Mouse (Mus musculus) stomach, postnatal 0 days (tissue): ENCODE results near the gene Adgrb3. TPM values are rescaled to one million over a fixed set of nuclear protein-coding genes. Genes with fewer than 3 reads are reported as not detected.

Experiments
- ATAC-seq: fragments of 200-750 bp; cut with Nextera tagmentation; 2 replicates; pipeline ENCODE4 v1.8.0; 2017; ENCODE audit not compliant: low FRiP score, low TSS enrichment
- DNase-seq: peaks from one replicate; pipeline ENCODE4 v3.0.0-alpha.2; 2016; ENCODE audit warnings: low spot score
- H3K27ac ChIP-seq: fragments of 300-500 bp; sonication (generic); replicated peaks from 2 replicates; pipeline ENCODE4 v1.5.1; 2014; ENCODE audit warnings: mild to moderate bottlenecking, control low read depth
- H3K27me3 ChIP-seq: fragments of 300-500 bp; sonication (generic); 2 replicates; pipeline ENCODE4 v1.6.1; 2014; ENCODE audit warnings: low read length; ENCODE audit not compliant: control insufficient read depth, insufficient read depth
- H3K36me3 ChIP-seq: fragments of 300-500 bp; sonication (generic); 2 replicates; pipeline ENCODE4 v1.6.1; 2014; ENCODE audit warnings: low read length, mixed read lengths; ENCODE audit not compliant: control insufficient read depth, insufficient read depth
- H3K4me1 ChIP-seq: fragments of 300-500 bp; sonication (generic); replicated peaks from 2 replicates; pipeline ENCODE4 v1.6.1; 2014; ENCODE audit warnings: antibody characterized with exemption; ENCODE audit not compliant: control insufficient read depth, insufficient read depth
- H3K4me2 ChIP-seq: fragments of 300-500 bp; sonication (generic); replicated peaks from 2 replicates; pipeline ENCODE4 v1.6.1; 2014; ENCODE audit warnings: low read depth, mild to moderate bottlenecking, control low read depth, moderate library complexity
- H3K4me3 ChIP-seq: fragments of 300-500 bp; sonication (generic); 2 replicates; pipeline ENCODE4 v1.5.1; 2014; ENCODE audit warnings: low read depth, low read length, control low read depth
- H3K9ac ChIP-seq: fragments of 300-500 bp; sonication (generic); 2 replicates; pipeline ENCODE4 v1.6.1; 2014; ENCODE audit warnings: mild to moderate bottlenecking, low read length, control low read depth, mixed read lengths
- H3K9me3 ChIP-seq: fragments of 300-500 bp; sonication (generic); 2 replicates; pipeline ENCODE4 v1.6.1; 2016; ENCODE audit warnings: low read length; ENCODE audit not compliant: control insufficient read depth
- CTCF ChIP-seq: IDR thresholded peaks from 2 replicates; pipeline ENCODE4 v1.5.1; 2016; ENCODE audit warnings: antibody characterized with exemption, low read depth, mild to moderate bottlenecking, moderate library complexity
- EP300 ChIP-seq: optimal IDR thresholded peaks from 2 replicates; pipeline ENCODE3; 2016; ENCODE audit warnings: antibody characterized with exemption
- WGBS: fragments of 180-500 bp; shearing (Covaris S2); extraction: QIAGEN DNeasy Blood & Tissue Kit; methylation state at CpG from one replicate; pipeline ENCODE4 v1.1.7; 2014; 5-methylcytosine and 5-hydroxymethylcytosine counted together
- polyA plus RNA-seq: library from polyadenylated mRNA; unstranded; fragments of >200 nt; fragmentation: Nextera tagmentation; extraction: Ambion mirVana; gene quantifications from 2 replicates; pipeline ENCODE4 v1.2.1, GENCODE M21; 2015

Gene Adgrb3
- polyA plus RNA-seq, 1 experiment from 2014 or later = 1.8 TPM

DNA sequence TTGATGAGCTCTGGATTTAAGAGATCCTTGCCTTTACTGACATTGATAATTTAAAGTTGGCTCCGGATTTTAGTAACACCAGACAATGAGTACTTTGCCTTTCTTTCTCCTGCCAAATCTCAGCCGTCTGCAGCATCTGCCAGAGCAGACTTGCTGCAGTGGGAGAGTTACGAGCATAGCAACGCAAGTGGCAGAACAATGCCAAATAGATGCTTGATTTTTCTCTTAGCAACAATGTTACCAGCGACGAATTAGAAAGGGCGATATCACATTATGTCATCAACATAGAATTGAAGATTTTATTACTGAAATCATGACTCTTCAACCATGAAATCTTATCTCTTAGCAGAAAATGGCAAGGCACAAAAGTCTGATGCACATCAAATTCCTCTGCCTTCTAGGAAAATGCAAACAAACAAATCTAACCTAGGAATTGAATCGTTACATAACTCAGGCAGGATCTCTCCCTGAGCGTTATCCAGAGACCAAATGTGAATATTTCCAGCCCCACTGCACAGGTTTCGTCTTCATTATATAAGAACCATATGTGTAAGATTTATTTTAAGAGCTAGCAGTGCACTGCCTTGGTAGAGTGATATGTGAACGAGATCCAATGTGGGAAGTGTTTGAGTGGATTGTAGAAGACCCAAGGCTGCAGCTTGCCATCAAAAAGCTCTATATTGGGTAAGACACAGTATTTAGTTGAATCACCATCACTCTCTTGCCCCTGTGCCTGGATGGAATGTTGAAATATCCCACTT is 663.3 kb downstream of the Adgrb3 start:
- no peaks in the 10 kb centered on the region for H3K36me3 ChIP-seq
- no peak overlapping the region for H3K9ac ChIP-seq
- DNase-seq (no peak), ATAC-seq (no peak)
- 70% methylated on average over 11 of the region's 11 CpGs for WGBS
- no peaks in the 10 kb centered on the region for H3K4me1 ChIP-seq
- H3K4me2 ChIP-seq = no peak overlapping the region
- no peak overlapping the region for H3K27ac ChIP-seq
- H3K9me3 ChIP-seq = no peaks in the 10 kb centered on the region
- TF ChIP-seq EP300 = no peak
- no peak for TF ChIP-seq CTCF
- no peak overlapping the region for H3K4me3 ChIP-seq
- no peaks in the 10 kb centered on the region for H3K27me3 ChIP-seq

GRCm38 (mm10) chr1:25163561-25163960 is 665.9 kb downstream of the Adgrb3 start:
- no peaks in the 10 kb centered on the region for H3K4me1 ChIP-seq
- no peaks in the 10 kb centered on the region for H3K9me3 ChIP-seq
- no peak overlapping the region for H3K4me2 ChIP-seq
- H3K4me3 ChIP-seq = no peak overlapping the region
- WGBS = 76% methylated on average over 6 of the region's 6 CpGs
- no peak for DNase-seq
- ATAC-seq = no peak
- H3K9ac ChIP-seq = no peak overlapping the region
- H3K36me3 ChIP-seq = no peaks in the 10 kb centered on the region
- no peak for TF ChIP-seq CTCF
- no peak for TF ChIP-seq EP300
- H3K27me3 ChIP-seq = no peaks in the 10 kb centered on the region
- no peak overlapping the region for H3K27ac ChIP-seq

- TF ChIP-seq CTCF (no peak), EP300 (no peak)
- 61% methylated on average over 3 of the region's 3 CpGs for WGBS
- H3K9ac ChIP-seq = no peak overlapping the region
- H3K4me3 ChIP-seq = no peak overlapping the region
- no peaks in the 10 kb centered on the region for H3K4me1 ChIP-seq
- no peak overlapping the region for H3K27ac ChIP-seq
- no peaks in the 10 kb centered on the region for H3K36me3 ChIP-seq
- DNase-seq (no peak), ATAC-seq (no peak)
- no peaks in the 10 kb centered on the region for H3K9me3 ChIP-seq
- no peaks in the 10 kb centered on the region for H3K27me3 ChIP-seq
- no peak overlapping the region for H3K4me2 ChIP-seq
These were observed 683.3 kb downstream of the Adgrb3 start for GRCm38 (mm10) chr1:25146206-25146605.

DNA sequence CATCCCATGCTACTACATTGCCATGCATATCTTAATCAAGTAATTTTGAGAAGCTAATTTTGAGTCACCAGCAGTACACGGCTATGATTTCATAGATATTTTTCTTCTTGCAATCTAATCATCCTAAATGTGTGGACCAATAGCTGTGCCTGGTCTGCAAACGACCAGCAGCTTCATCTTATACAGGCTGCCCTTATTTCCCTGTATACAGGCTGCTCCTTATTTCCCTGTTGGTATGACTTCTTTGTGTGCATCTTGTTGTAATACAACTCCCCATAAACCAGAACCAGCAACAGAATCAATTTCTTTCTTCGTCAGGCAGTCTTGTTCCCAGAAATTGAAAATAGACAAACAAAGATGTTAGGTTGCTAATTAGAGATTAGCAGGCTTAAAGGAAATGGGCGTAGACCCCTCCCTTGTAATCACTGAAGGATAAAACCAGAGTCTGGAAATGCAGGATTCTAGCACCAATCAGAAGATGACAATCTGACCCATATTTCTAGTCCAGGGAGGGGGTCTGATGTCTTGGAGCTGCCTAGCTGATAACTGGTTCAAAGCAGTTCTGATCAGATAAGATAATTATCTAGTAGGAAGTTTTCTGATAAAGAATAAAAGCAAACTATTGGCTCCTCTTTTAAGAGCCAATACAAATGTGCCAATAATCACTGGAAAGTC is 697.2 kb downstream of the Adgrb3 start:
- Histone ChIP-seq H3K27ac (no peak overlapping the region), H3K4me3 (no peak overlapping the region), H3K4me2 (no peak overlapping the region), H3K36me3 (no peaks in the 10 kb centered on the region), H3K9ac (no peak overlapping the region), H3K27me3 (no peaks in the 10 kb centered on the region), H3K9me3 (no peaks in the 10 kb centered on the region), H3K4me1 (no peaks in the 10 kb centered on the region)
- 65% methylated on average over 4 of the region's 4 CpGs for WGBS
- no peak for TF ChIP-seq CTCF
- TF ChIP-seq EP300 = no peak
- DNase-seq (no peak), ATAC-seq (no peak)

- WGBS = 70% methylated on average over 11 of the region's 11 CpGs
- Histone ChIP-seq H3K4me3 (no peak overlapping the region), H3K9ac (no peak overlapping the region), H3K9me3 (no peaks in the 10 kb centered on the region), H3K4me1 (no peaks in the 10 kb centered on the region), H3K4me2 (no peak overlapping the region), H3K27me3 (no peaks in the 10 kb centered on the region), H3K36me3 (no peaks in the 10 kb centered on the region), H3K27ac (no peak overlapping the region)
- TF ChIP-seq EP300 (no peak), CTCF (no peak)
- ATAC-seq = no peak
- no peak for DNase-seq
These were observed 714.0 kb downstream of the Adgrb3 start for GRCm38 (mm10) chr1:25115512-25115911.

- no peaks in the 10 kb centered on the region for H3K27me3 ChIP-seq
- WGBS = 63% methylated on average over 3 of the region's 3 CpGs
- H3K4me1 ChIP-seq = no peaks in the 10 kb centered on the region
- DNase-seq = no peak
- no peak overlapping the region for H3K4me3 ChIP-seq
- H3K9me3 ChIP-seq = no peaks in the 10 kb centered on the region
- H3K36me3 ChIP-seq = no peaks in the 10 kb centered on the region
- no peak overlapping the region for H3K9ac ChIP-seq
- no peak for TF ChIP-seq EP300
- TF ChIP-seq CTCF = no peak
- ATAC-seq = no peak
- H3K4me2 ChIP-seq = no peak overlapping the region
- H3K27ac ChIP-seq = no peak overlapping the region
These were observed 721.9 kb downstream of the Adgrb3 start for GRCm38 (mm10) chr1:25107500-25108101.
